Mouse (Mus musculus) midbrain, embryonic 12.5 days (tissue): ENCODE results near the gene Gm11567. TPM values are rescaled to one million over a fixed set of nuclear protein-coding genes. Genes with fewer than 3 reads are reported as not detected.
"Not testable (repeated sequence)": the region's sequence is repeated elsewhere in the genome, so short reads cannot be mapped to it uniquely, and the experiment has no call there.

ENCODE experiments used
- ATAC-seq: fragments of 200-750 bp; cut with Nextera tagmentation; 2 replicates; pipeline ENCODE4 v1.8.0; 2017; ENCODE audit warnings: low read depth, moderate TSS enrichment, moderate library complexity; ENCODE audit not compliant: low FRiP score
- H3K27ac ChIP-seq: fragments of 300-500 bp; sonication (generic); replicated peaks from 2 replicates; pipeline ENCODE4 v1.5.1; 2016; ENCODE audit warnings: mild to moderate bottlenecking
- H3K27me3 ChIP-seq: fragments of 300-500 bp; sonication (generic); 2 replicates; pipeline ENCODE4 v1.6.1; 2016; ENCODE audit warnings: mild to moderate bottlenecking
- H3K36me3 ChIP-seq: fragments of 300-500 bp; sonication (generic); 2 replicates; pipeline ENCODE4 v1.6.1; 2016
- H3K4me1 ChIP-seq: fragments of 300-500 bp; sonication (generic); 2 replicates; pipeline ENCODE4 v1.6.1; 2016
- H3K4me2 ChIP-seq: fragments of 300-500 bp; sonication (generic); replicated peaks from 2 replicates; pipeline ENCODE4 v1.6.1; 2016; ENCODE audit warnings: mild to moderate bottlenecking, moderate library complexity
- H3K4me3 ChIP-seq: fragments of 300-500 bp; sonication (generic); 2 replicates; pipeline ENCODE4 v1.5.1; 2016; ENCODE audit warnings: mild to moderate bottlenecking
- H3K9ac ChIP-seq: fragments of 300-500 bp; sonication (generic); replicated peaks from 2 replicates; pipeline ENCODE4 v1.6.1; 2016; ENCODE audit warnings: mild to moderate bottlenecking, moderate library complexity
- H3K9me3 ChIP-seq: fragments of 300-500 bp; sonication (generic); 2 replicates; pipeline ENCODE4 v1.6.1; 2016; ENCODE audit warnings: mild to moderate bottlenecking
- WGBS: fragments of 180-500 bp; shearing (Covaris S2); methylation state at CpG from one replicate; pipeline ENCODE4 v1.1.7; 2016; 5-methylcytosine and 5-hydroxymethylcytosine counted together
- polyA plus RNA-seq: library from polyadenylated mRNA; unstranded; fragments of >200 nt; fragmentation: Nextera tagmentation; extraction: Ambion mirVana; gene quantifications from 2 replicates; pipeline ENCODE4 v1.2.1, GENCODE M21; 2016

The Gm11567 gene
- polyA plus RNA-seq = not detected in 2 replicates

- H3K9ac ChIP-seq, H3K36me3 ChIP-seq, H3K27me3 ChIP-seq, H3K4me2 ChIP-seq, H3K4me3 ChIP-seq, ATAC-seq, H3K4me1 ChIP-seq, H3K27ac ChIP-seq, H3K9me3 ChIP-seq: not testable (repeated sequence)
- 53% methylated on average over 1 of the region's 1 CpGs for WGBS
Measured at GRCm38 (mm10) chr11:99878887-99879286, at the start of gene Gm11567. Gene Gm11567 (plus strand): TSS chr11:99879187.

DNA sequence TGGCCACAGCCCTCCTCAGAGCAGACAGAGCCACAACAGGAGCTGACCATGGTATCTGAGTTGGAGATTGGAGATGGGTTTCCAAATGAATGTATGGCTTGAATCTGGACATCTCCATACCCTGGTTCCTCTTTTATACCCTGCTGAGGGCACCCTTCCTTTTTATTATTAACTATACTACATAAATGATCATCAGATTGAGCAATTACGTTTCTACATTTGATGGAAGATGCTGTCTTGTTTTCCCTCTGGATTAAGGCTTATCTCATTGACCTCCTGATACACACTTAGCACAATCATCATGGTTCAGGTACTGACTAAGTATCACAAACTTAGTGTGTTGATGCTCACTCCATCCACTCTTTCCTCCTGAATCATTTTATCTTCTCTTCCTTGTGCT is 41.0 kb upstream of the Gm11567 start, which contains the start of gene 2300003K06Rik:
TSS of gene 2300003K06Rik (minus strand) at position 101 of the 400 bp plus-strand sequence.
- no peak within 1 kb of the TSS for H3K9ac ChIP-seq
- H3K27ac ChIP-seq = no peak within 1 kb of the TSS
- no peaks in the 10 kb centered on the region for H3K9me3 ChIP-seq
- no peaks in the 10 kb centered on the region for H3K27me3 ChIP-seq
- H3K36me3 ChIP-seq = no peaks in the 10 kb centered on the region
- H3K4me2 ChIP-seq = no peak within 1 kb of the TSS
- no peak for ATAC-seq
- WGBS = 92% methylated on average over 1 of the region's 1 CpGs
- no peak within 1 kb of the TSS for H3K4me3 ChIP-seq
- peaks cover 8% of the 10 kb centered on the region; the same call in 1 of the 2 replicates for H3K4me1 ChIP-seq

DNA sequence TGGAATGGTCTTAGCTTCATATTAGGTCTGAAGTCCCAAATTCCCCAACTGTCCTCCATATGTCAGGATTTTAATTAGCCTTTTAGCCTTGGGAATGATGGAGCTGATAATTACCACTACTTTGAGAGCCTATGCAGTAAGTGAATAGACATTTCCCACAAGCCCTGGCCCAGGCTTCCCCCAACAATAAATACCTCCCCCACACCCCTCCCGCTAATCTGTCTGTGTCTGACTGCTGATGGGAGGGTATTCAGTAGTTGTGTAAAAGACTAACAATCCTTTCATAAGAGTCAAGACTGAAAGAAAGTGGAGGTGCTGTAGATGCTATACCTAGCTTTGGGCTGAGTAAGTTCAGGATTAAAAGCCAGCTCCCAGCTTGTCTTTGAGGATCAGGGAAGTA is 36.8 kb upstream of the Gm11567 start:
- no peak overlapping the region for H3K4me2 ChIP-seq
- peaks cover 8% of the 10 kb centered on the region; the same call in 1 of the 2 replicates for H3K4me1 ChIP-seq
- H3K9me3 ChIP-seq = no peaks in the 10 kb centered on the region
- H3K27ac ChIP-seq = no peak overlapping the region
- H3K4me3 ChIP-seq = no peak overlapping the region
- no peaks in the 10 kb centered on the region for H3K27me3 ChIP-seq
- no peak for ATAC-seq
- no peaks in the 10 kb centered on the region for H3K36me3 ChIP-seq
- H3K9ac ChIP-seq = no peak overlapping the region
- 62% methylated on average over 1 of the region's 1 CpGs for WGBS

DNA sequence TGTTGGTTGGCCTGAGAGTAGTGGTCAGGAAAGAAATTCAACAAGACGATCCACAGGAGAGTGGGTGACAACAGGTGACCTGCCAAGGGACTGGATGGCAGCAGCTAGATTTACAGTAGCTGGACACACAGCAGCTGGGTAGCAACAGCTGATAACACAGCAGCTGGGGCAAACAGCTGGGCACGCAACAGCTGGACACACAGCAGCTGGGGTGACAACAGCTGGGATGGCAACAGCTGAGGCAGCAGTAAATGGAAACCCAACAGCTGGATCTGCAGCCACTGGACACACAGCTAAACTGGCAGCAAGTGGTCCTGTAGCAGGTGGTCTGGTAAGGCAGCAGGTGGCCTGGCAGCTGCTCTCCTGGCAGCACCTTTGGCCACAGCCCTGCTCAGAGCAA is 32.2 kb upstream of the Gm11567 start:
- H3K9ac ChIP-seq = no peak overlapping the region
- no peak overlapping the region for H3K27ac ChIP-seq
- no peaks in the 10 kb centered on the region for H3K27me3 ChIP-seq
- H3K9me3 ChIP-seq = no peaks in the 10 kb centered on the region
- ATAC-seq = no peak
- H3K36me3 ChIP-seq = no peaks in the 10 kb centered on the region
- H3K4me3 ChIP-seq = no peak overlapping the region
- H3K4me2 ChIP-seq = no peak overlapping the region
- WGBS = 88% methylated on average over 2 of the region's 2 CpGs
- H3K4me1 ChIP-seq = peaks cover 8% of the 10 kb centered on the region; the same call in 1 of the 2 replicates

GRCm38 (mm10) chr11:99851508-99851907 is 27.5 kb upstream of the Gm11567 start, which contains the start of gene Krtap4-16:
Gene Krtap4-16 (minus strand): TSS chr11:99851608.
- ATAC-seq = no peak

DNA sequence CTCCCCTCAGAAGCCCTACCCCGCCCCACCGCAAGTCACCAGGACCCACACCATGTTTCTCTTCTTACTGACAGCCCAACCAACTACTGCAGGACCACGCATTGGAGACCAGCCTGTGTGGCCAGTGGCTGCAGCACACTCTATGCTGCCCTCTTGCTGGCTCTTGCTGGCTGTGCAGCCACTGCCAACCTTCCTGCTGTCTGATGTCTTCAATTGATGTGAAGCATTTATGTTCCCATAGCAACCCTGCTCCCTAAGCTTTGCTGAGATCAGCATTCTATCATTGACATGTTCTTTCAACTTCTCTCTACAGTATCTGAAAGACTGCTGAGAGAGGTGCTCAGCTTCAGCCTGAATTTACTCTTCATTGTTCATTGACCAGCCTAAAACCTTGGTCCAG is 24.9 kb upstream of the Gm11567 start:
- no peak overlapping the region for H3K27ac ChIP-seq
- ATAC-seq = no peak
- H3K4me3 ChIP-seq = no peak overlapping the region
- H3K36me3 ChIP-seq = no peaks in the 10 kb centered on the region
- H3K4me2 ChIP-seq = no peak overlapping the region
- WGBS = 63% methylated on average over 3 of the region's 3 CpGs
- no peaks in the 10 kb centered on the region for H3K27me3 ChIP-seq
- no peak overlapping the region for H3K9ac ChIP-seq
- H3K4me1 ChIP-seq = no peaks in the 10 kb centered on the region
- H3K9me3 ChIP-seq = no peaks in the 10 kb centered on the region

More at GRCm38 (mm10) chr11:99851508-99851907, 27.5 kb upstream of the Gm11567 start, which contains the start of gene Krtap4-16:
- Histone ChIP-seq H3K27me3 (no peaks in the 10 kb centered on the region), H3K4me3 (no peak within 1 kb of the TSS), H3K9me3 (no peaks in the 10 kb centered on the region), H3K36me3 (no peaks in the 10 kb centered on the region), H3K27ac (peak within 1 kb of the TSS; percentile 66), H3K4me1 (no peaks in the 10 kb centered on the region), H3K4me2 (no peak within 1 kb of the TSS), H3K9ac (no peak within 1 kb of the TSS)

DNA sequence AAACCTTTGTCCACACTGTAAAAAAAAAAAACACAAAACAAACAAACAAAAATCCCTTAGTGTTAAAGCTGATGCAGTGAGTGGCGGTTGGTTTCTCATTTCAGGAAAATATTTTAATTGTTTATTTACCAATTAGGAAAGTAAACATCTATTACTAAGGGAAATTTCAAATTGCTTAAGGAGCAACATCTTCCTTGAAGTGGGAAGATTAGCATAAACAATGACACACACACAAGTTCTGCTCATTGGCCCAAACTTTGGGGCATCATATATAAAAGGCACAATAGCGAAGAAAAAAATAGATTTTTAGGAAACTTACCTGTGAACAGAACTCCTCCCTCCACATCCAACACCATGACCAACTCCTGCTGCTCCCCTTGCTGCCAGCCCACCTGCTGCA is 21.4 kb upstream of the Gm11567 start, which contains the start of gene Gm11568:
TSS of gene Gm11568 (plus strand) at position 301 of the 400 bp plus-strand sequence.
- 89% methylated on average over 2 of the region's 2 CpGs for WGBS
- Histone ChIP-seq H3K27ac (0 out of 2 replicates have a peak within 1 kb of the TSS, but pooled peaks have one; percentile 20), H3K27me3 (no peaks in the 10 kb centered on the region), H3K4me3 (no peak within 1 kb of the TSS), H3K9me3 (no peaks in the 10 kb centered on the region), H3K9ac (no peak within 1 kb of the TSS), H3K4me1 (no peaks in the 10 kb centered on the region), H3K4me2 (no peak within 1 kb of the TSS), H3K36me3 (no peaks in the 10 kb centered on the region)
- no peak for ATAC-seq

DNA sequence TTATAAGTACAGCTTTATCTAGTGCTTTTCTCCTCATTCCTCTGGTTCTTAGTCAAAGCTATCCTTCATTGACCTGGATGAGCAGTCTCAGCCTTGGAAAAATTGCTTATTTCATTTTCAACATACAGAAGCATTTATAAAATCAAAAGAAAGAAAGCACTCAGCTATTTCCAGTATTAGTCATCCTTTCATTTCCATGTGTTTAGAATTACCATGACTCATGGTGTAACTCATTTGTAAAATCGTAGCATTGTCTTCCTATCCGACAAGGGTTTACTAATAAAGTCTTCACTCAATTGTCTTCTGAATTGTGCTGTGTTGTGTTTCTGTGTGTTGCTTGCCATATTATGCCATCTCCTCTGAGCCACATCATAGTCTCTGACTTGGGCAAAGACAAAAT is 20.2 kb upstream of the Gm11567 start:
- no peaks in the 10 kb centered on the region for H3K36me3 ChIP-seq
- H3K9ac ChIP-seq = no peak overlapping the region
- H3K27ac ChIP-seq = no peak overlapping the region
- no peak overlapping the region for H3K4me3 ChIP-seq
- no peaks in the 10 kb centered on the region for H3K27me3 ChIP-seq
- no peaks in the 10 kb centered on the region for H3K4me1 ChIP-seq
- 85% methylated on average over 2 of the region's 2 CpGs for WGBS
- no peak overlapping the region for H3K4me2 ChIP-seq
- ATAC-seq = no peak
- no peaks in the 10 kb centered on the region for H3K9me3 ChIP-seq

DNA sequence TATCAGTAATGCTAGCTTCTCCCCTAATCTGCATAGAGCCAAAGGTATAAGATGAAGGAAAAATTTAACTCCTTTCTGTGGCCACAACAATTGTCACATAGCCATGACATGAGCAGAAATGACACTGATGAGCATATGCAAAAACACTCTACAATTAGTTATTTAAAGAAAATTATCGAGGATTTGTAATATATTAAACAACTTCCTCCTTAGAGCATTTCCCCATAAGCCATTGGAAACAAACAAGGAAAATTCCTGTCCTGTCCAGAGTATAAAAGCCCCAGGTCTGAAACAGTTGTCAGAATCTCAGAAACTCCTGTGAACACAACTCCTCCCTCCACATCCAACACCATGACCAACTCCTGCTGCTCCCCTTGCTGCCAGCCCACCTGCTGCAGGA is 14.8 kb upstream of the Gm11567 start, which contains the start of gene Gm11559:
TSS of gene Gm11559 (plus strand) at position 301 of the 400 bp plus-strand sequence.
- H3K9ac ChIP-seq, H3K4me2 ChIP-seq, H3K27ac ChIP-seq, H3K4me1 ChIP-seq, H3K36me3 ChIP-seq, ATAC-seq, H3K27me3 ChIP-seq, H3K9me3 ChIP-seq, H3K4me3 ChIP-seq: not testable (repeated sequence)
- 79% methylated on average over 1 of the region's 1 CpGs for WGBS

DNA sequence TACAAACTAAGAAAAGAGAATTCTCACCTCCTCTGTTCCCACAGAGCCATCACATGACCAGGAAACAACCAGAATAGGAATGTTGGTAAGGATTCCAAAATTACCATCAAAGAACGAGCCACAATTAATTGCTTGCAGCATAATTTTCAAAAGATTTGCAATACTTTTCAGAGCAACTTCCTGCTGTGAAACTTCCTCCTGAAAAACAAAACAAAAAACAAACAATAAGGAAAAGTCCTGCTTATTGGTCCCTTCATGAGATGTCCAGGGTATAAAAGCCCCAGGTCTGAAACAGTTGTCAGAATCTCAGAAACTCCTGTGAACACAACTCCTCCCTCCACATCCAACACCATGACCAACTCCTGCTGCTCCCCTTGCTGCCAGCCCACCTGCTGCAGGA is 5.9 kb upstream of the Gm11567 start, which contains the start of gene Krtap9-1:
TSS of gene Krtap9-1 (plus strand) at position 301 of the 400 bp plus-strand sequence.
- H3K4me3 ChIP-seq, H3K9ac ChIP-seq, H3K4me2 ChIP-seq, H3K27ac ChIP-seq, ATAC-seq, H3K9me3 ChIP-seq, H3K36me3 ChIP-seq, H3K27me3 ChIP-seq, H3K4me1 ChIP-seq: not testable (repeated sequence)
- 80% methylated on average over 1 of the region's 1 CpGs for WGBS

GRCm38 (mm10) chr11:99907620-99908019 is 28.6 kb downstream of the Gm11567 start, which contains the start of gene Krtap31-1:
Gene Krtap31-1 (plus strand): TSS chr11:99907920.
- Histone ChIP-seq H3K36me3 (no peaks in the 10 kb centered on the region), H3K4me3 (no peak within 1 kb of the TSS), H3K27me3 (no peaks in the 10 kb centered on the region), H3K4me2 (no peak within 1 kb of the TSS), H3K27ac (no peak within 1 kb of the TSS), H3K4me1 (no peaks in the 10 kb centered on the region), H3K9me3 (no peaks in the 10 kb centered on the region), H3K9ac (no peak within 1 kb of the TSS)
- WGBS = 92% methylated on average over 2 of the region's 2 CpGs
- ATAC-seq = no peak

GRCm38 (mm10) chr11:99914451-99914850 is 35.5 kb downstream of the Gm11567 start, which contains the start of gene Gm11565:
Gene Gm11565 (plus strand): TSS chr11:99914751.
- ATAC-seq = no peak
- Histone ChIP-seq H3K4me3 (no peak within 1 kb of the TSS), H3K4me1 (no peaks in the 10 kb centered on the region), H3K27me3 (no peaks in the 10 kb centered on the region), H3K9me3 (no peaks in the 10 kb centered on the region), H3K36me3 (no peaks in the 10 kb centered on the region), H3K4me2 (no peak within 1 kb of the TSS), H3K27ac (no peak within 1 kb of the TSS), H3K9ac (no peak within 1 kb of the TSS)
- WGBS = 89% methylated on average over 3 of the region's 3 CpGs
